Mouse (Mus musculus): ENCODE results near the gene Ctnnd2.
A peak's percentile ranks its signal among the peaks of the same experiment; 100 is the strongest.

Ctnnd2 gene

GRCm38 (mm10) chr15:30550956-30551355 is 378.6 kb downstream of the Ctnnd2 start:
- peak; percentile 16 for DNase-seq

- no peak for DNase-seq
Measured at GRCm38 (mm10) chr15:30553910-30554406, 381.6 kb downstream of the Ctnnd2 start.

GRCm38 (mm10) chr15:30555787-30556186 is 383.4 kb downstream of the Ctnnd2 start:
- DNase-seq, result no peak

- no peak for DNase-seq
Measured at GRCm38 (mm10) chr15:30562375-30562774, 390.0 kb downstream of the Ctnnd2 start.

GRCm38 (mm10) chr15:30564594-30564993 is 392.2 kb downstream of the Ctnnd2 start:
- DNase-seq, result no peak

- peak; percentile 61 for DNase-seq
Measured at GRCm38 (mm10) chr15:30570254-30570800, 397.9 kb downstream of the Ctnnd2 start.

GRCm38 (mm10) chr15:30587446-30587845 is 415.1 kb downstream of the Ctnnd2 start:
- DNase-seq, result no peak

- DNase-seq, result no peak
Measured at GRCm38 (mm10) chr15:30590865-30591264, 418.5 kb downstream of the Ctnnd2 start.

- DNase-seq, result no peak
Measured at GRCm38 (mm10) chr15:30595507-30595906, 423.1 kb downstream of the Ctnnd2 start.

GRCm38 (mm10) chr15:30610613-30611012 is 438.2 kb downstream of the Ctnnd2 start:
- peak; percentile 57 for DNase-seq

GRCm38 (mm10) chr15:30615451-30615850 is 443.1 kb downstream of the Ctnnd2 start:
- DNase-seq, result no peak

- no peak for DNase-seq
Measured at GRCm38 (mm10) chr15:30616861-30617260, 444.5 kb downstream of the Ctnnd2 start.

- no peak for DNase-seq
Measured at GRCm38 (mm10) chr15:30617932-30618331, 445.5 kb downstream of the Ctnnd2 start.

- no peak for DNase-seq
Measured at GRCm38 (mm10) chr15:30628524-30628923, 456.1 kb downstream of the Ctnnd2 start.

- DNase-seq, result no peak
Measured at GRCm38 (mm10) chr15:30632113-30632735, 459.8 kb downstream of the Ctnnd2 start.

- DNase-seq, result no peak
Measured at GRCm38 (mm10) chr15:30633917-30634316, 461.5 kb downstream of the Ctnnd2 start.

- no peak for DNase-seq
Measured at GRCm38 (mm10) chr15:30634522-30634921, 462.1 kb downstream of the Ctnnd2 start.

- DNase-seq, result no peak
Measured at GRCm38 (mm10) chr15:30640651-30641050, 468.3 kb downstream of the Ctnnd2 start.

GRCm38 (mm10) chr15:30645688-30646087 is 473.3 kb downstream of the Ctnnd2 start:
- DNase-seq, result no peak

- DNase-seq, result peak; percentile 19
Measured at GRCm38 (mm10) chr15:30646501-30647431, 474.4 kb downstream of the Ctnnd2 start.

GRCm38 (mm10) chr15:30647679-30648311 is 475.4 kb downstream of the Ctnnd2 start:
- DNase-seq, result peak; percentile 26

- DNase-seq, result no peak
Measured at GRCm38 (mm10) chr15:30649964-30650363, 477.6 kb downstream of the Ctnnd2 start.

- no peak for DNase-seq
Measured at GRCm38 (mm10) chr15:30655433-30655832, 483.0 kb downstream of the Ctnnd2 start.

All from layer of hippocampus, adult 9-11 months (tissue).